ENCODE assay signal across 9 mouse cellular contexts in the genomic region with DNA sequence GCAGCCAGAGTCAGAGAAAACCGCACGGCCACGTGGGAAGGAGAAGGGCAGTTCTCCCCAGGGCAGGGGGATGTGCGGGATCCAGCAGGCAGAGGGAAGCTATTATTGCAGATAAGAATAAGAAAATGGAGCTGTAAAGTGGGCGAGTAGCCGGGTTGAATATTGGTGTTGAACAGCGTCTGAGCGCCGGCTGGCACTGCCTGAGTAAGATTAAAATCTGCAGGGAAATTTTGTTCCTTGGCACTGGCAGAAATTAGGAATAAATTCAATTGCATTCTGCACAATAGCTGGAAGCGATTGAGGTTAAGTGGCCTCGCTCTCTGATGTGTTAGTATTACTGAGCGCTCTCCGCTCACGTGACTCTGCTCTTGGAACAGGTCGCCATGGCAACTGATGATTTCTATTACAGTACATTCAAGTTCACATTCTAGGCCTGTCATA. TPM values are rescaled to one million over a fixed set of nuclear protein-coding genes. Genes with fewer than 3 reads are reported as not detected.
DNase-seq lines count a peak whose midpoint lies in the region; ATAC-seq and TF ChIP-seq lines count a peak whose summit lies in the region.
"Had no signal": no experiment of that assay in that cellular context is flagged by ENCODE, and none has a peak within 500 bp of the region (broad histone marks: within the 10 kb centered on the region; RNA-seq: fewer than 3 reads in every experiment).

No protein-coding gene starts in this region.

- TF ChIP-seq CTCF in ES-Bruce4 (IDR thresholded peaks at IDR 0.05; ENCODE audit: low read depth, low read length): no peak
- TF ChIP-seq CTCF in kidney, postnatal 0 days (IDR thresholded peaks at IDR 0.05; ENCODE audit: low read depth): no peak

- 4% methylated on average over 15 of the region's 15 CpGs for WGBS in forebrain, embryonic 15.5 days
- 30% methylated on average over 15 of the region's 15 CpGs for WGBS in kidney, postnatal 0 days
- WGBS in limb, embryonic 15.5 days: 27% methylated on average over 15 of the region's 15 CpGs

- no peak overlapping the region for H3K27ac ChIP-seq in ES-Bruce4 (ENCODE audit: insufficient read depth, low read length)
- H3K27ac ChIP-seq in forebrain, embryonic 15.5 days (replicated peaks): peak overlapping the region; percentile 96
- H3K27ac ChIP-seq in kidney, postnatal 0 days: no peak overlapping the region
- H3K27ac ChIP-seq in limb, embryonic 15.5 days: no peak overlapping the region
- H3K27ac ChIP-seq: macrophage had no signal

- peak; percentile 62 for DNase-seq in adrenal gland, postnatal 14 days
- DNase-seq in kidney, postnatal 0 days (ENCODE audit: low spot score): peak; percentile 58
- DNase-seq in right cerebral cortex, adult 2 months (ENCODE audit: low spot score in 2 of 2): peak; percentile 56 to 69
- no peak for DNase-seq in gastrocnemius, postnatal 25 days
- no peak for DNase-seq in testis, postnatal 14 days (ENCODE audit: low spot score)

- H3K9ac ChIP-seq in ES-Bruce4 (ENCODE audit: low read depth, poor library complexity, severe bottlenecking): peak overlapping the region; percentile 20; the same call in 1 of the 2 replicates
- peak overlapping the region; percentile 46 for H3K9ac ChIP-seq in forebrain, embryonic 15.5 days (replicated peaks)
- H3K9ac ChIP-seq in kidney, postnatal 0 days (ENCODE audit: low read depth, low read length): no peak overlapping the region
- H3K9ac ChIP-seq in limb, embryonic 15.5 days: no peak overlapping the region

- no peak for TF ChIP-seq EP300 in ES-Bruce4 (IDR thresholded peaks at IDR 0.05; ENCODE audit: insufficient read depth, low read depth, low read length)

- TF ChIP-seq POLR2A in ES-Bruce4 (IDR thresholded peaks at IDR 0.05; ENCODE audit: insufficient read depth, low read length): no peak

- H3K4me3 ChIP-seq in ES-Bruce4 (ENCODE audit: low read depth, low read length): no peak overlapping the region
- peak overlapping the region; percentile 27 for H3K4me3 ChIP-seq in forebrain, embryonic 15.5 days
- no peak overlapping the region for H3K4me3 ChIP-seq in kidney, postnatal 0 days (replicated peaks; ENCODE audit: low read depth, low read length)
- 0 out of 2 replicates have a peak overlapping the region, but pooled peaks have one; percentile 4 for H3K4me3 ChIP-seq in limb, embryonic 15.5 days

- peaks cover 9% of the 10 kb centered on the region for H3K4me1 ChIP-seq in ES-Bruce4 (ENCODE audit: control insufficient read depth, insufficient read depth, low read length)
- H3K4me1 ChIP-seq in forebrain, embryonic 15.5 days: peaks cover 62% of the 10 kb centered on the region
- no peaks in the 10 kb centered on the region for H3K4me1 ChIP-seq in kidney, postnatal 0 days (replicated peaks; ENCODE audit: insufficient read depth, low read length)
- peaks cover 22% of the 10 kb centered on the region for H3K4me1 ChIP-seq in limb, embryonic 15.5 days

- no peaks in the 10 kb centered on the region for H3K27me3 ChIP-seq in ES-Bruce4 (ENCODE audit: control insufficient read depth, insufficient read depth, low read length, poor library complexity, severe bottlenecking)
- 0 out of 2 replicates have a peak, but pooled peaks cover 7% of the 10 kb centered on the region for H3K27me3 ChIP-seq in forebrain, embryonic 15.5 days
- H3K27me3 ChIP-seq in kidney, postnatal 0 days (ENCODE audit: insufficient read depth, low read length): no peaks in the 10 kb centered on the region
- peaks cover 14% of the 10 kb centered on the region for H3K27me3 ChIP-seq in limb, embryonic 15.5 days

- no peaks in the 10 kb centered on the region for H3K36me3 ChIP-seq in ES-Bruce4 (ENCODE audit: control insufficient read depth, insufficient read depth, low read length, poor library complexity, severe bottlenecking)
- no peaks in the 10 kb centered on the region for H3K36me3 ChIP-seq in forebrain, embryonic 15.5 days
- no peaks in the 10 kb centered on the region for H3K36me3 ChIP-seq in kidney, postnatal 0 days (ENCODE audit: insufficient read depth, low read length)
- H3K36me3 ChIP-seq in limb, embryonic 15.5 days: no peaks in the 10 kb centered on the region

- H3K4me2 ChIP-seq in forebrain, embryonic 15.5 days (replicated peaks): peak overlapping the region; percentile 50
- H3K4me2 ChIP-seq in kidney, postnatal 0 days (ENCODE audit: low read length): peak overlapping the region; percentile 21; the same call in 1 of the 2 replicates
- peak overlapping the region; percentile 30; the same call in 1 of the 2 replicates for H3K4me2 ChIP-seq in limb, embryonic 15.5 days

- peak; percentile 88 for ATAC-seq in forebrain, embryonic 15.5 days (replicated peaks)
- ATAC-seq in kidney, postnatal 0 days (replicated peaks; ENCODE audit: low FRiP score, low read depth): no peak
- ATAC-seq in limb, embryonic 15.5 days (ENCODE audit: insufficient number of reproducible peaks, low FRiP score, low TSS enrichment, low read depth): no peak

- no peaks in the 10 kb centered on the region for H3K9me3 ChIP-seq in ES-Bruce4 (replicated peaks; ENCODE audit: control insufficient read depth, insufficient read depth, low read length, poor library complexity, severe bottlenecking)
- H3K9me3 ChIP-seq in forebrain, embryonic 15.5 days: no peaks in the 10 kb centered on the region
- H3K9me3 ChIP-seq in kidney, postnatal 0 days (replicated peaks; ENCODE audit: low read length): no peaks in the 10 kb centered on the region
- H3K9me3 ChIP-seq in limb, embryonic 15.5 days: no peaks in the 10 kb centered on the region

RNA-seq across cellular contexts. Expression of gene Pmfbp1, which starts 29.4 kb away (rescaled TPM):
- polyA plus RNA-seq in ES-Bruce4 (2011; ENCODE audit: insufficient read depth, insufficient read length, low read depth, missing spikeins): not detected in 2 replicates
- not detected in 2 replicates for total RNA-seq in adrenal gland, postnatal 14 days (2021)
- 0.11 and 0.29 TPM in 2 replicates for polyA plus RNA-seq in forebrain, embryonic 15.5 days (2015; fragmentation: Nextera tagmentation; extraction: Ambion mirVana)
- polyA plus RNA-seq in kidney, postnatal 0 days (2015; fragmentation: Nextera tagmentation; extraction: Ambion mirVana): 0.14 and 0.21 TPM in 2 replicates
- polyA plus RNA-seq in limb, embryonic 15.5 days (2015; fragmentation: Nextera tagmentation; extraction: Ambion mirVana): 0.12 and 0.27 TPM in 2 replicates
- total RNA-seq in gastrocnemius, postnatal 25 days (2021): not detected
- polyA plus RNA-seq: macrophage had no signal

Comparison
In these comparisons a context has a peak if more than half of its experiments do, and no peak if none do; other contexts are left out.
1. H3K4me3 ChIP-seq: peak in forebrain, embryonic 15.5 days (single experiment) and limb, embryonic 15.5 days (single experiment); none in ES-Bruce4 (single experiment) and kidney, postnatal 0 days (single experiment).
2. H3K9ac ChIP-seq: peak in ES-Bruce4 (single experiment) and forebrain, embryonic 15.5 days (single experiment); none in kidney, postnatal 0 days (single experiment) and limb, embryonic 15.5 days (single experiment).
3. DNase-seq: peak in adrenal gland, postnatal 14 days (single experiment), kidney, postnatal 0 days (single experiment) and right cerebral cortex, adult 2 months (2 of 2); none in gastrocnemius, postnatal 25 days (single experiment) and testis, postnatal 14 days (single experiment).
4. Peak in every context shown above with its lines, with median percentiles within 50 percentile points of each other: H3K4me2 ChIP-seq.